Mouse (Mus musculus) MEL (cell line): ENCODE results near the gene Lyrm7. TPM values are rescaled to one million over a fixed set of nuclear protein-coding genes. Genes with fewer than 3 reads are reported as not detected.

ENCODE experiments used
- DNase-seq: peaks from one replicate; pipeline ENCODE4 v3.0.0; 2011; ENCODE audit warnings: low read depth, low spot score
- H3K27ac ChIP-seq: 2 replicates; pipeline ENCODE4 v1.5.1; 2012; ENCODE audit warnings: low read depth, mild to moderate bottlenecking, control low read depth, low read length, moderate library complexity; ENCODE audit not compliant: control insufficient read depth
- H3K27me3 ChIP-seq, 2 experiments: fragments of 150-350 bp in 1 of 2; sonication (generic) in 1 of 2; 2 replicates each; pipeline ENCODE4 v1.6.1; 2012; ENCODE audit warnings: low read length in 2 of 2, mild to moderate bottlenecking in 2 of 2, improper control_type of control experiment in 1 of 2, moderate library complexity in 1 of 2; ENCODE audit not compliant: insufficient read depth in 2 of 2, control insufficient read depth in 1 of 2
- H3K36me3 ChIP-seq, 2 experiments: 2 replicates each; pipeline ENCODE4 v1.6.1; 2012 to 2014; ENCODE audit warnings: low read length in 2 of 2, improper control_type of control experiment in 1 of 2, inconsistent platforms in 1 of 2, mild to moderate bottlenecking in 1 of 2; ENCODE audit not compliant: insufficient read depth in 2 of 2, control insufficient read depth in 1 of 2
- H3K4me1 ChIP-seq, 2 experiments: fragments of 150-350 bp in 1 of 2; sonication (generic) in 1 of 2; 2 replicates each; pipeline ENCODE4 v1.6.1; 2012; ENCODE audit warnings: low read length in 2 of 2, improper control_type of control experiment in 1 of 2, mild to moderate bottlenecking in 1 of 2; ENCODE audit not compliant: insufficient read depth in 2 of 2, control insufficient read depth in 1 of 2
- H3K4me3 ChIP-seq, 2 experiments: fragments of 150-350 bp in 1 of 2; sonication (generic) in 1 of 2; 2 replicates each; pipeline ENCODE4 v1.5.1; 2012; ENCODE audit warnings: low read depth in 2 of 2, low read length in 2 of 2, mild to moderate bottlenecking in 2 of 2, moderate library complexity in 2 of 2, control low read depth in 1 of 2, improper control_type of control experiment in 1 of 2; ENCODE audit not compliant: control insufficient read depth in 1 of 2, insufficient read depth in 1 of 2
- H3K79me2 ChIP-seq: 2 replicates; pipeline ENCODE4 v1.6.1; 2012; ENCODE audit warnings: mild to moderate bottlenecking, low read length, moderate library complexity; ENCODE audit not compliant: control insufficient read depth, poor library complexity, insufficient read depth
- H3K9ac ChIP-seq: 2 replicates; pipeline ENCODE4 v1.6.1; 2012; ENCODE audit warnings: low read depth, mild to moderate bottlenecking, control low read depth, low read length, moderate library complexity; ENCODE audit not compliant: control insufficient read depth, poor library complexity, severe bottlenecking
- H3K9me3 ChIP-seq: fragments of 150-350 bp; sonication (generic); replicated peaks from 2 replicates; pipeline ENCODE4 v1.6.1; 2012; ENCODE audit warnings: mild to moderate bottlenecking, low read length, improper control_type of control experiment, moderate library complexity; ENCODE audit not compliant: insufficient read depth
- BHLHE40 ChIP-seq: IDR thresholded peaks from 2 replicates; pipeline ENCODE4 v1.6.1; 2012; ENCODE audit warnings: low read depth, mild to moderate bottlenecking, inconsistent platforms, low read length, improper control_type of control experiment, borderline replicate concordance
- CHD1 ChIP-seq: IDR thresholded peaks from 2 replicates; pipeline ENCODE4 v1.6.1; 2012; ENCODE audit warnings: low read depth, mild to moderate bottlenecking, inconsistent platforms, low read length, improper control_type of control experiment
- E2F4 ChIP-seq: IDR thresholded peaks from 2 replicates; pipeline ENCODE4 v1.6.1; 2011; ENCODE audit warnings: low read depth, low read length, improper control_type of control experiment, borderline replicate concordance
- ELF1 ChIP-seq: IDR thresholded peaks from 2 replicates; pipeline ENCODE4 v1.6.1; 2014; ENCODE audit warnings: low read depth, mild to moderate bottlenecking, inconsistent platforms, low read length, improper control_type of control experiment, moderate library complexity
- EP300 ChIP-seq, 2 experiments: IDR thresholded peaks; 2 replicates each; pipeline ENCODE4 v1.6.1; 2011; ENCODE audit warnings: improper control_type of control experiment in 2 of 2, low read length in 2 of 2, low read depth in 1 of 2, mild to moderate bottlenecking in 1 of 2
- ETS1 ChIP-seq: IDR thresholded peaks from 2 replicates; pipeline ENCODE4 v1.6.1; 2012; ENCODE audit warnings: low read depth, mild to moderate bottlenecking, inconsistent platforms, low read length, improper control_type of control experiment, moderate library complexity
- GABPA ChIP-seq: IDR thresholded peaks from 2 replicates; pipeline ENCODE4 v1.6.1; 2012; ENCODE audit warnings: low read depth, mild to moderate bottlenecking, inconsistent platforms, low read length, improper control_type of control experiment, moderate library complexity
- GATA1 ChIP-seq: IDR thresholded peaks from 2 replicates; pipeline ENCODE4 v1.6.1; 2011; ENCODE audit warnings: low read depth, low read length, improper control_type of control experiment
- HCFC1 ChIP-seq: IDR thresholded peaks from 2 replicates; pipeline ENCODE4 v1.6.1; 2012; ENCODE audit warnings: low read depth, mild to moderate bottlenecking, inconsistent platforms, low read length, improper control_type of control experiment, moderate library complexity
- JUND ChIP-seq: IDR thresholded peaks from 2 replicates; pipeline ENCODE4 v1.6.1; 2011; ENCODE audit warnings: low read depth, mild to moderate bottlenecking, improper control_type of control experiment, low read length
- KAT2A ChIP-seq: conservative IDR thresholded peaks from 2 replicates; pipeline ENCODE4 v1.6.1; 2012; ENCODE audit warnings: low read depth, low read length, improper control_type of control experiment, inconsistent platforms
- MAFK ChIP-seq: IDR thresholded peaks from 2 replicates; pipeline ENCODE4 v1.6.1; 2011; ENCODE audit warnings: low read depth, mild to moderate bottlenecking, low read length, improper control_type of control experiment, borderline replicate concordance
- MAX ChIP-seq: IDR thresholded peaks from 2 replicates; pipeline ENCODE4 v1.6.1; 2011; ENCODE audit warnings: low read length, improper control_type of control experiment
- MAZ ChIP-seq: IDR thresholded peaks from 2 replicates; pipeline ENCODE4 v1.6.1; 2012; ENCODE audit warnings: low read depth, mild to moderate bottlenecking, inconsistent platforms, low read length, improper control_type of control experiment
- MEF2A ChIP-seq: IDR thresholded peaks from 2 replicates; pipeline ENCODE4 v1.6.1; 2014; ENCODE audit warnings: low read depth, mild to moderate bottlenecking, inconsistent platforms, low read length, improper control_type of control experiment; ENCODE audit not compliant: poor library complexity, insufficient replicate concordance, severe bottlenecking; ENCODE audit errors: extremely low read depth
- MXI1 ChIP-seq: IDR thresholded peaks from 2 replicates; pipeline ENCODE4 v1.6.1; 2011; ENCODE audit warnings: mild to moderate bottlenecking, low read depth, low read length, improper control_type of control experiment
- MYB ChIP-seq: IDR thresholded peaks from 2 replicates; pipeline ENCODE4 v1.6.1; 2011; ENCODE audit warnings: mild to moderate bottlenecking, low read depth, low read length, improper control_type of control experiment
- MYC ChIP-seq: IDR thresholded peaks from 2 replicates; pipeline ENCODE4 v1.6.1; 2011; ENCODE audit warnings: low read depth, mild to moderate bottlenecking, low read length, improper control_type of control experiment, moderate library complexity
- NELFE ChIP-seq: IDR thresholded peaks from 2 replicates; pipeline ENCODE4 v1.6.1; 2011; ENCODE audit warnings: low read depth, low read length, improper control_type of control experiment
- POLR2AphosphoS2 ChIP-seq: IDR thresholded peaks from 2 replicates; pipeline ENCODE4 v1.6.1; 2011; ENCODE audit warnings: low read length, improper control_type of control experiment
- RCOR1 ChIP-seq: IDR thresholded peaks from 2 replicates; pipeline ENCODE4 v1.6.1; 2012; ENCODE audit warnings: low read depth, mild to moderate bottlenecking, inconsistent platforms, low read length, improper control_type of control experiment
- SMC3 ChIP-seq: IDR thresholded peaks from 2 replicates; pipeline ENCODE4 v1.6.1; 2011; ENCODE audit warnings: low read depth, low read length, improper control_type of control experiment
- TBP ChIP-seq: IDR thresholded peaks from 2 replicates; pipeline ENCODE4 v1.8.0; 2011; ENCODE audit warnings: low read depth, low read length, improper control_type of control experiment
- TCF12 ChIP-seq: IDR thresholded peaks from 2 replicates; pipeline ENCODE4 v1.6.1; 2014; ENCODE audit warnings: low read depth, mild to moderate bottlenecking, inconsistent platforms, low read length, improper control_type of control experiment, moderate library complexity
- UBTF ChIP-seq: IDR thresholded peaks from 2 replicates; pipeline ENCODE4 v1.6.1; 2012; ENCODE audit warnings: low read depth, mild to moderate bottlenecking, inconsistent platforms, low read length, improper control_type of control experiment, moderate library complexity, borderline replicate concordance; ENCODE audit not compliant: insufficient read depth
- ZC3H11A ChIP-seq: IDR thresholded peaks from 2 replicates; pipeline ENCODE4 v1.6.1; 2012; ENCODE audit warnings: low read depth, mild to moderate bottlenecking, inconsistent platforms, low read length, improper control_type of control experiment
- ZMIZ1 ChIP-seq: IDR thresholded peaks from 2 replicates; pipeline ENCODE4 v1.6.1; 2012; ENCODE audit warnings: low read depth, mild to moderate bottlenecking, inconsistent platforms, low read length, improper control_type of control experiment, moderate library complexity
- ZNF384 ChIP-seq: IDR thresholded peaks from 2 replicates; pipeline ENCODE4 v1.6.1; 2012; ENCODE audit warnings: low read depth, mild to moderate bottlenecking, inconsistent platforms, low read length, improper control_type of control experiment
- polyA plus RNA-seq, 2 experiments: library from polyadenylated mRNA; stranded (reverse) in 1 of 2; unstranded in 1 of 2; fragments of >175 nt in 1 of 2; fragments of >200 nt in 1 of 2; gene quantifications; 2 replicates each; pipeline versions ENCODE4 v1.2.1 to v1.2.4; 2012; ENCODE audit warnings: low replicate concordance in 2 of 2, low read depth in 1 of 2; ENCODE audit not compliant: insufficient read length in 2 of 2, insufficient read depth in 1 of 2, missing spikeins in 1 of 2
- total RNA-seq: library from RNA; depleted of rRNA; stranded (reverse); fragments of 300-350 nt; gene quantifications from 2 replicates; pipeline ENCODE4 v1.2.3, GENCODE M21; 2012

Lyrm7 gene
- total and polyA plus RNA-seq, 3 experiments: 12.3 to 188 (median 20.9) TPM

DNA sequence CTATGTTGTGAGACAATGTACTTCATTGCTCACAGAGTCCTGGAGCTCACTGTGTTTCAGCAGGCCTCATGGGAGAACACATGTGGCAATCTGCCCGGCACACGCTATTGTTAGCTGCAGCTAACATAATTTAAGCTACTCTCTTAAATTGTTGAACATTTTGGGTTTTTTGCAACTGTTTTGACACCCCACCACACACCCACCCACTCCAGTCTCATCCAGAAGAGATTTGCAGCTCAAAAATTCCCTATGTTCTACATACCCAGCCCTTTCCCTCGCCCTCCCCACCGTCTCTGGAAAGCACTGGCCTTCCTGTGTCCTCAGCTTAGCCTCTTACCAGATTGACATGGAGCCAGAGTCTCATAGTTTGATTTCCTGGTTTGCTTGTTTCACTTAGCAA lies 55.5 kb downstream of the Lyrm7 start:
- no peaks in the 10 kb centered on the region for H3K79me2 ChIP-seq
- H3K9ac ChIP-seq: no peak overlapping the region
- H3K9me3 ChIP-seq: no peaks in the 10 kb centered on the region
- DNase-seq: no peak
- no peaks in the 10 kb centered on the region for H3K27me3 ChIP-seq
- TF ChIP-seq MAFK: no peak
- TF ChIP-seq SMC3: no peak
- no peak for TF ChIP-seq ELF1
- no peak for TF ChIP-seq MYB
- TF ChIP-seq UBTF: no peak
- no peak for TF ChIP-seq NELFE
- TF ChIP-seq ZMIZ1: no peak
- TF ChIP-seq EP300 (IDR thresholded peaks at IDR 0.05; ENCODE audit: low read depth in 1 of 2, low read length in 2 of 2): no peak
- TF ChIP-seq POLR2AphosphoS2: no peak
- no peak for TF ChIP-seq GATA1
- no peak for TF ChIP-seq MEF2A
- TF ChIP-seq MYC: no peak
- TF ChIP-seq TBP: no peak
- TF ChIP-seq KAT2A: no peak
- TF ChIP-seq JUND: no peak
- no peak for TF ChIP-seq E2F4
- TF ChIP-seq ZC3H11A: no peak
- TF ChIP-seq RCOR1: no peak
- H3K4me1 ChIP-seq: peaks cover 8 to 30% of the 10 kb centered on the region in 2 experiments
- H3K36me3 ChIP-seq: peaks cover 0 to 30% of the 10 kb centered on the region in 2 experiments; a peak in 2 of 4 replicates
- H3K27ac ChIP-seq: no peak overlapping the region
- H3K4me3 ChIP-seq: no peak overlapping the region

- DNase-seq: no peak
- Histone ChIP-seq H3K4me3 (no peak overlapping the region), H3K79me2 (no peaks in the 10 kb centered on the region), H3K27me3 (no peaks in the 10 kb centered on the region), H3K36me3 (peaks cover 0 to 35% of the 10 kb centered on the region in 2 experiments; a peak in 2 of 4 replicates), H3K4me1 (peaks cover 13 to 27% of the 10 kb centered on the region in 2 experiments), H3K9ac (peak overlapping the region; percentile 19), H3K9me3 (no peaks in the 10 kb centered on the region), H3K27ac (peak overlapping the region; percentile 88)
- no peak for TF ChIP-seq MAX
- no peak for TF ChIP-seq BHLHE40
- no peak for TF ChIP-seq TCF12
- TF ChIP-seq GABPA: no peak
- no peak for TF ChIP-seq JUND
- TF ChIP-seq E2F4: no peak
- TF ChIP-seq HCFC1: no peak
- TF ChIP-seq CHD1: no peak
- TF ChIP-seq ZC3H11A: no peak
- no peak for TF ChIP-seq ETS1
- no peak for TF ChIP-seq MAFK
- TF ChIP-seq MXI1: no peak
- TF ChIP-seq ZMIZ1: no peak
- TF ChIP-seq ZNF384: no peak
- TF ChIP-seq MAZ: no peak
- TF ChIP-seq ELF1: no peak
- TF ChIP-seq KAT2A: no peak
- TF ChIP-seq UBTF: no peak
Observed at GRCm38 (mm10) chr11:54802621-54803020, 58.1 kb downstream of the Lyrm7 start.
